Mouse (Mus musculus): ENCODE measurements at regions not wholly inside any gene's neighbourhood (a gene's known extent, or its start where the extent isn't known, plus 50 kb on each side); places are given as distances from the start of the nearest gene placed in this dataset.

DNA sequence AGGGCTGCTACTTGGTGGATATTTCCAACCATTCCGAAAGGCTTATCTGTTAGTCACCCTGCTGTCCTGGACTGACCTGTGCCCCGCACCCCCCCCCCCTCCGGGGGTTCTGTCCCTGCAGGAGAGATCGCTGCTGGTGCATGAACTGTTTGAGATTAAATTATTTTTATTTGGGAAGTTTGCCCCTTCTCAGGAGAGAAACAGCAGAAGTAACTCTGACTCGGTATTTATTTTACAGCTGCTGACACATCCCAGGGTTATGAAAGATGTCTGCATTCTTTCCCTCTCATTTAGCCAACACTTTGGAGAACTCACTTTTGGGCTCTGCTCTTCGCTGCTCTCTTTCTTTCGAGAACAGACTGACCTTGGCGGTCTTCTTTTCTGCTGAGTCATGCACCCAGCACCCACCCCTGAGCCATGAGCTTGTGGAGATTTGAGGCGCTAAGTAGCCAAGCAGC, 99.5 kb upstream of the Rgma start:
- no peak for TF ChIP-seq CTCF (IDR thresholded peaks at IDR 0.05; ENCODE audit: borderline replicate concordance, extremely low read depth, insufficient read depth, insufficient read length)
- no peak for TF ChIP-seq POLR2A (IDR thresholded peaks at IDR 0.05; ENCODE audit: borderline replicate concordance, extremely low read depth, insufficient read depth, insufficient read length, poor library complexity, severe bottlenecking)

Measured in brain, embryonic 14.5 days (tissue).